Mouse (Mus musculus) bone marrow macrophage, adult 2 months (primary cell): ENCODE measurements around the gene Hist1h2aa. TPM values are rescaled to one million over a fixed set of nuclear protein-coding genes. Genes with fewer than 3 reads are reported as not detected.

ENCODE experiments used
- H3K27ac ChIP-seq: 2 replicates; pipeline ENCODE4 v1.5.1; 2012; ENCODE audit warnings: low read depth, low read length; ENCODE audit not compliant: insufficient read depth
- H3K4me1 ChIP-seq: 2 replicates; pipeline ENCODE4 v1.6.1; 2012; ENCODE audit warnings: low read length; ENCODE audit not compliant: control insufficient read depth, insufficient read depth
- H3K4me3 ChIP-seq: 2 replicates; pipeline ENCODE4 v1.5.1; 2012; ENCODE audit warnings: mild to moderate bottlenecking, low read length, moderate library complexity; ENCODE audit not compliant: insufficient read depth
- CTCF ChIP-seq: IDR thresholded peaks from 2 replicates; pipeline ENCODE4 v1.5.1; 2012; ENCODE audit warnings: low read depth, mild to moderate bottlenecking, low read length, moderate library complexity
- POLR2A ChIP-seq: IDR thresholded peaks from 2 replicates; pipeline ENCODE4 v1.6.1; 2012; ENCODE audit warnings: mild to moderate bottlenecking, low read depth, low read length, borderline replicate concordance
- polyA plus RNA-seq: library from polyadenylated mRNA; stranded (reverse); fragments of >200 nt; gene quantifications from 2 replicates; pipeline ENCODE4 v1.2.4, GENCODE M21; 2012; ENCODE audit not compliant: missing spikeins, insufficient read depth, insufficient read length

Hist1h2aa gene
- polyA plus RNA-seq, 1 experiment, result not detected

GRCm38 (mm10) chr13:23913791-23914306 is 20.4 kb upstream of the Hist1h2aa start:
- TF ChIP-seq POLR2A, result no peak
- no peak for TF ChIP-seq CTCF
- Histone ChIP-seq H3K4me1 (no peaks in the 10 kb centered on the region), H3K27ac (no peak overlapping the region), H3K4me3 (no peak overlapping the region)

GRCm38 (mm10) chr13:23914376-23915167 is 19.7 kb upstream of the Hist1h2aa start, which contains the start of gene Slc17a4:
TSS of gene Slc17a4 (minus strand) at chr13:23915009.
- Histone ChIP-seq H3K27ac (no peak within 1 kb of the TSS), H3K4me1 (no peaks in the 10 kb centered on the region), H3K4me3 (no peak within 1 kb of the TSS)
- no peak for TF ChIP-seq POLR2A
- TF ChIP-seq CTCF, result no peak

GRCm38 (mm10) chr13:23916132-23916531 is 18.1 kb upstream of the Hist1h2aa start:
- no peak overlapping the region for H3K4me3 ChIP-seq
- H3K27ac ChIP-seq, result no peak overlapping the region
- TF ChIP-seq CTCF (no peak), POLR2A (no peak)
- H3K4me1 ChIP-seq, result no peaks in the 10 kb centered on the region

- Histone ChIP-seq H3K4me1 (no peaks in the 10 kb centered on the region), H3K4me3 (no peak overlapping the region), H3K27ac (no peak overlapping the region)
- no peak for TF ChIP-seq POLR2A
- no peak for TF ChIP-seq CTCF
These were observed 16.6 kb upstream of the Hist1h2aa start for GRCm38 (mm10) chr13:23917674-23918073.

GRCm38 (mm10) chr13:23925792-23926191 is 8.5 kb upstream of the Hist1h2aa start:
- no peak overlapping the region for H3K4me3 ChIP-seq
- no peaks in the 10 kb centered on the region for H3K4me1 ChIP-seq
- no peak overlapping the region for H3K27ac ChIP-seq
- TF ChIP-seq CTCF, result no peak
- TF ChIP-seq POLR2A, result no peak

GRCm38 (mm10) chr13:23928637-23929036 is 5.6 kb upstream of the Hist1h2aa start:
- no peaks in the 10 kb centered on the region for H3K4me1 ChIP-seq
- H3K27ac ChIP-seq, result no peak overlapping the region
- no peak overlapping the region for H3K4me3 ChIP-seq
- TF ChIP-seq POLR2A (no peak), CTCF (no peak)

- TF ChIP-seq POLR2A, result no peak
- no peak for TF ChIP-seq CTCF
- no peak overlapping the region for H3K27ac ChIP-seq
- no peaks in the 10 kb centered on the region for H3K4me1 ChIP-seq
- H3K4me3 ChIP-seq, result no peak overlapping the region
These were observed 3.8 kb upstream of the Hist1h2aa start for GRCm38 (mm10) chr13:23930461-23930860.

GRCm38 (mm10) chr13:23930904-23931303 is 3.4 kb upstream of the Hist1h2aa start:
- H3K27ac ChIP-seq, result no peak overlapping the region
- H3K4me3 ChIP-seq, result no peak overlapping the region

GRCm38 (mm10) chr13:23933421-23934210 is 646 bp upstream of the Hist1h2aa start, which contains the start of gene Hist1h2ba:
TSS of gene Hist1h2ba (minus strand) at chr13:23934156.
- Histone ChIP-seq H3K4me3 (no peak within 1 kb of the TSS), H3K4me1 (no peaks in the 10 kb centered on the region), H3K27ac (no peak within 1 kb of the TSS)
- TF ChIP-seq POLR2A, result no peak
- TF ChIP-seq CTCF, result no peak

More at GRCm38 (mm10) chr13:23930904-23931303, 3.4 kb upstream of the Hist1h2aa start:
- no peak for TF ChIP-seq CTCF
- TF ChIP-seq POLR2A, result no peak
- no peaks in the 10 kb centered on the region for H3K4me1 ChIP-seq
